Mouse (Mus musculus) liver, adult 2 months (tissue): Measurements from ENCODE around the gene Rbms1. TPM values are rescaled to one million over a fixed set of nuclear protein-coding genes. Genes with fewer than 3 reads are reported as not detected.

Experiments used
- DNase-seq: peaks from one replicate; pipeline ENCODE4 v3.0.0-alpha.2; 2011; ENCODE audit warnings: low read depth, low spot score; ENCODE audit errors: extremely low read depth
- H3K27ac ChIP-seq: fragments of 200-500 bp; replicated peaks from 2 replicates; pipeline ENCODE4 v1.5.1; 2012; ENCODE audit warnings: low read depth, mild to moderate bottlenecking, control low read depth, inconsistent platforms, low read length; ENCODE audit not compliant: insufficient read depth
- H3K27me3 ChIP-seq: fragments of 200-500 bp; 2 replicates; pipeline ENCODE4 v1.6.1; 2012; ENCODE audit warnings: mild to moderate bottlenecking, moderate library complexity, low read length, inconsistent platforms; ENCODE audit not compliant: control insufficient read depth, insufficient read depth
- H3K36me3 ChIP-seq: fragments of 200-500 bp; 2 replicates; pipeline ENCODE4 v1.6.1; 2012; ENCODE audit warnings: low read length, inconsistent platforms; ENCODE audit not compliant: control insufficient read depth, insufficient read depth
- H3K4me1 ChIP-seq: fragments of 200-500 bp; 2 replicates; pipeline ENCODE4 v1.6.1; 2011; ENCODE audit warnings: low read length; ENCODE audit not compliant: control insufficient read depth, insufficient read depth
- H3K4me3 ChIP-seq: fragments of 200-500 bp; 2 replicates; pipeline ENCODE4 v1.5.1; 2011; ENCODE audit warnings: low read depth, mild to moderate bottlenecking, control low read depth, low read length, moderate library complexity; ENCODE audit not compliant: insufficient read depth
- H3K79me2 ChIP-seq: fragments of 200-500 bp; 2 replicates; pipeline ENCODE4 v1.6.1; 2012; ENCODE audit warnings: inconsistent platforms, mild to moderate bottlenecking, low read length, moderate library complexity; ENCODE audit not compliant: control insufficient read depth, insufficient read depth
- H3K9ac ChIP-seq: fragments of 200-500 bp; 2 replicates; pipeline ENCODE4 v1.6.1; 2012; ENCODE audit warnings: low read depth, mild to moderate bottlenecking, control low read depth, inconsistent platforms, low read length
- CTCF ChIP-seq: fragments of 200-500 bp; IDR thresholded peaks from 2 replicates; pipeline ENCODE4 v1.5.1; 2011; ENCODE audit warnings: low read depth, low read length, control low read depth
- POLR2A ChIP-seq: fragments of 200-500 bp; IDR thresholded peaks from 2 replicates; pipeline ENCODE4 v1.6.1; 2011; ENCODE audit warnings: low read length, control low read depth; ENCODE audit not compliant: insufficient read depth; ENCODE audit errors: extremely low read depth
- WGBS: fragments of 180-500 bp; shearing (Covaris S2); methylation state at CpG from one replicate; pipeline ENCODE4 v1.1.7; 2018; 5-methylcytosine and 5-hydroxymethylcytosine counted together
- polyA plus RNA-seq: library from polyadenylated mRNA; depleted of rRNA; stranded (reverse); fragments of >200 nt; gene quantifications from 2 replicates; pipeline ENCODE4 v1.2.3, GENCODE M21; 2012
- total RNA-seq: library from RNA; depleted of rRNA; stranded (reverse); fragments of >200 nt; gene quantifications from 2 replicates; pipeline ENCODE4 v1.2.3, GENCODE M21; 2014

Gene Rbms1
- total and polyA plus RNA-seq, 2 experiments, result 25.8 to 54.6 TPM

- Histone ChIP-seq H3K4me1 (peaks cover 10% of the 10 kb centered on the region), H3K79me2 (peaks cover 9% of the 10 kb centered on the region), H3K27ac (no peak overlapping the region), H3K36me3 (no peaks in the 10 kb centered on the region), H3K9ac (no peak overlapping the region), H3K4me3 (no peak overlapping the region), H3K27me3 (no peaks in the 10 kb centered on the region)
- 81% methylated on average over 5 of the region's 5 CpGs for WGBS
- TF ChIP-seq CTCF (no peak), POLR2A (no peak)
- no peak for DNase-seq
These were observed 58.9 kb downstream of the Rbms1 start for GRCm38 (mm10) chr2:60904141-60904540.

- TF ChIP-seq CTCF (no peak), POLR2A (no peak)
- no peak overlapping the region for H3K27ac ChIP-seq
- H3K36me3 ChIP-seq, result no peaks in the 10 kb centered on the region
- H3K4me1 ChIP-seq, result peaks cover 9% of the 10 kb centered on the region
- no peaks in the 10 kb centered on the region for H3K27me3 ChIP-seq
- no peak overlapping the region for H3K4me3 ChIP-seq
- no peak overlapping the region for H3K9ac ChIP-seq
- peaks cover 12% of the 10 kb centered on the region for H3K79me2 ChIP-seq
- DNase-seq, result peak; percentile 50
- 35% methylated on average over 7 of the region's 7 CpGs for WGBS
These were observed 59.5 kb downstream of the Rbms1 start for GRCm38 (mm10) chr2:60903535-60903934.

- TF ChIP-seq POLR2A (no peak), CTCF (no peak)
- no peak overlapping the region for H3K4me3 ChIP-seq
- no peak for DNase-seq
- H3K36me3 ChIP-seq, result no peaks in the 10 kb centered on the region
- 64% methylated on average over 6 of the region's 6 CpGs for WGBS
- peaks cover 3% of the 10 kb centered on the region; the same call in 1 of the 2 replicates for H3K4me1 ChIP-seq
- no peaks in the 10 kb centered on the region for H3K27me3 ChIP-seq
- peaks cover 12% of the 10 kb centered on the region for H3K79me2 ChIP-seq
- H3K27ac ChIP-seq, result no peak overlapping the region
- H3K9ac ChIP-seq, result no peak overlapping the region
These were observed 60.4 kb downstream of the Rbms1 start for GRCm38 (mm10) chr2:60902446-60903137.

- Histone ChIP-seq H3K27me3 (no peaks in the 10 kb centered on the region), H3K4me1 (peaks cover 3% of the 10 kb centered on the region; the same call in 1 of the 2 replicates), H3K36me3 (no peaks in the 10 kb centered on the region), H3K79me2 (peaks cover 8% of the 10 kb centered on the region; the same call in 1 of the 2 replicates), H3K27ac (no peak overlapping the region; the same call in 1 of the 2 replicates), H3K9ac (no peak overlapping the region), H3K4me3 (no peak overlapping the region)
- no peak for TF ChIP-seq POLR2A
- TF ChIP-seq CTCF, result no peak
- peak; percentile 40 for DNase-seq
- 64% methylated on average over 15 of the region's 15 CpGs for WGBS
These were observed 61.5 kb downstream of the Rbms1 start for GRCm38 (mm10) chr2:60901511-60901951.

GRCm38 (mm10) chr2:60901013-60901412 lies 62.0 kb downstream of the Rbms1 start:
- peaks cover 3% of the 10 kb centered on the region; the same call in 1 of the 2 replicates for H3K4me1 ChIP-seq
- DNase-seq, result no peak
- no peaks in the 10 kb centered on the region for H3K36me3 ChIP-seq
- H3K9ac ChIP-seq, result no peak overlapping the region
- H3K4me3 ChIP-seq, result no peak overlapping the region
- H3K79me2 ChIP-seq, result peaks cover 8% of the 10 kb centered on the region; the same call in 1 of the 2 replicates
- no peak overlapping the region for H3K27ac ChIP-seq
- H3K27me3 ChIP-seq, result no peaks in the 10 kb centered on the region
- 85% methylated on average over 6 of the region's 6 CpGs for WGBS
- TF ChIP-seq CTCF, result no peak
- no peak for TF ChIP-seq POLR2A

GRCm38 (mm10) chr2:60893042-60893441 lies 70.0 kb downstream of the Rbms1 start:
- H3K27ac ChIP-seq, result no peak overlapping the region
- no peak overlapping the region for H3K4me3 ChIP-seq
- TF ChIP-seq POLR2A (no peak), CTCF (no peak)
- DNase-seq, result peak; percentile 74
- no peaks in the 10 kb centered on the region; the same call in none of the 2 replicates for H3K4me1 ChIP-seq
- H3K36me3 ChIP-seq, result no peaks in the 10 kb centered on the region
- H3K27me3 ChIP-seq, result no peaks in the 10 kb centered on the region
- H3K9ac ChIP-seq, result no peak overlapping the region
- H3K79me2 ChIP-seq, result peaks cover 7% of the 10 kb centered on the region; the same call in 1 of the 2 replicates
- 25% methylated on average over 1 of the region's 1 CpGs for WGBS
